Mouse (Mus musculus) limb, embryonic 14.5 days (tissue): ENCODE data around the gene Trpc4ap. TPM values are rescaled to one million over a fixed set of nuclear protein-coding genes. Genes with fewer than 3 reads are reported as not detected.

Source experiments
- ATAC-seq: fragments of 200-750 bp; cut with Nextera tagmentation; 2 replicates; pipeline ENCODE4 v1.8.0; 2017; ENCODE audit warnings: low read depth, moderate number of reproducible peaks, moderate TSS enrichment; ENCODE audit not compliant: low FRiP score
- DNase-seq: peaks from one replicate; pipeline ENCODE4 v3.0.0-alpha.2; 2015; ENCODE audit warnings: low spot score
- H3K27ac ChIP-seq: fragments of 300-500 bp; sonication (generic); replicated peaks from 2 replicates; pipeline ENCODE4 v1.5.1; 2014; ENCODE audit warnings: low read depth, mild to moderate bottlenecking, low read length, moderate library complexity, mixed read lengths
- H3K27me3 ChIP-seq: fragments of 300-500 bp; sonication (generic); 2 replicates; pipeline ENCODE4 v1.6.1; 2014; ENCODE audit warnings: low read length, mixed read lengths; ENCODE audit not compliant: control insufficient read depth, insufficient read depth
- H3K36me3 ChIP-seq: fragments of 300-500 bp; sonication (generic); 2 replicates; pipeline ENCODE4 v1.6.1; 2014; ENCODE audit warnings: mild to moderate bottlenecking, low read length, moderate library complexity, mixed read lengths; ENCODE audit not compliant: control insufficient read depth, insufficient read depth
- H3K4me1 ChIP-seq: fragments of 300-500 bp; sonication (generic); 2 replicates; pipeline ENCODE4 v1.6.1; 2014; ENCODE audit warnings: antibody characterized with exemption, low read length, mixed read lengths; ENCODE audit not compliant: control insufficient read depth, insufficient read depth
- H3K4me2 ChIP-seq: fragments of 300-500 bp; sonication (generic); replicated peaks from 2 replicates; pipeline ENCODE4 v1.6.1; 2014; ENCODE audit warnings: low read depth, mild to moderate bottlenecking, low read length, moderate library complexity; ENCODE audit not compliant: severe bottlenecking
- H3K4me3 ChIP-seq: fragments of 300-500 bp; sonication (generic); replicated peaks from 2 replicates; pipeline ENCODE4 v1.5.1; 2014; ENCODE audit warnings: low read length
- H3K9ac ChIP-seq: fragments of 300-500 bp; sonication (generic); 2 replicates; pipeline ENCODE4 v1.6.1; 2014; ENCODE audit warnings: mild to moderate bottlenecking, low read depth, low read length, moderate library complexity; ENCODE audit not compliant: severe bottlenecking
- H3K9me3 ChIP-seq: fragments of 300-500 bp; sonication (generic); 2 replicates; pipeline ENCODE4 v1.6.1; 2016; ENCODE audit warnings: low read length; ENCODE audit not compliant: control insufficient read depth
- POLR2A ChIP-seq: fragments of 200-500 bp; IDR thresholded peaks from 2 replicates; pipeline ENCODE4 v1.8.0; 2012; ENCODE audit warnings: inconsistent platforms, mild to moderate bottlenecking, moderate library complexity, borderline replicate concordance; ENCODE audit not compliant: insufficient read depth, insufficient read length; ENCODE audit errors: extremely low read depth
- WGBS: fragments of 180-500 bp; shearing (Covaris S2); extraction: QIAGEN DNeasy Blood & Tissue Kit; methylation state at CpG from one replicate; pipeline ENCODE4 v1.1.7; 2014; 5-methylcytosine and 5-hydroxymethylcytosine counted together
- polyA plus RNA-seq, 2 experiments: library from polyadenylated mRNA; depleted of rRNA in 1 of 2; stranded (reverse) in 1 of 2; unstranded in 1 of 2; fragments of >200 nt; fragmentation: Nextera tagmentation in 1 of 2; extraction: Ambion mirVana in 1 of 2; gene quantifications; 2 replicates each; pipeline versions ENCODE4 v1.2.1 to v1.2.3; 2012 to 2014

The Trpc4ap gene
- polyA plus RNA-seq, 2 experiments = 140 to 166 TPM

DNA sequence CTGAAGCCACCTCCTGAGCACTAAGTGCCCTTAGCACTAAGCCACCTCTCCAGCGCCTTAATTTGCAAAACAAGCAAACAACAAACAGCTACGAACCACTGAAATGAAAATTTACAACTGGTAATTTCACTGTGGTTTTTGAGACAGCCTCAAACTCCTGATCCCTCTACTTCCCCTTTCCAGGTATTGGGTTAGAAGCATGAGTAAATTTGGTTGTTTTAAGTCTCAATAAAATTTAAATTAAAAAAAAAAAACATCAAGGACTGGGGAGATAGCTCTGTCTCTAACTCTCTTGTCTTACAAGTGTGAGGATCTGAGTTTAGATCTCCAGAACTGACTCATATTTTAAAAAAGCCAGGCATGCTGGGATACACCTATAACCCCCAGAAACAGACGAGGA lies 9.0 kb downstream of the Trpc4ap start:
- Histone ChIP-seq H3K9ac (no peak overlapping the region), H3K4me1 (no peaks in the 10 kb centered on the region; the same call in 1 of the 2 replicates), H3K9me3 (no peaks in the 10 kb centered on the region), H3K4me2 (no peak overlapping the region), H3K27me3 (no peaks in the 10 kb centered on the region), H3K4me3 (no peak overlapping the region), H3K36me3 (peaks cover 29% of the 10 kb centered on the region), H3K27ac (no peak overlapping the region)
- WGBS = 55% methylated on average over 3 of the region's 3 CpGs
- ATAC-seq (no peak), DNase-seq (no peak)
- no peak for TF ChIP-seq POLR2A

DNA sequence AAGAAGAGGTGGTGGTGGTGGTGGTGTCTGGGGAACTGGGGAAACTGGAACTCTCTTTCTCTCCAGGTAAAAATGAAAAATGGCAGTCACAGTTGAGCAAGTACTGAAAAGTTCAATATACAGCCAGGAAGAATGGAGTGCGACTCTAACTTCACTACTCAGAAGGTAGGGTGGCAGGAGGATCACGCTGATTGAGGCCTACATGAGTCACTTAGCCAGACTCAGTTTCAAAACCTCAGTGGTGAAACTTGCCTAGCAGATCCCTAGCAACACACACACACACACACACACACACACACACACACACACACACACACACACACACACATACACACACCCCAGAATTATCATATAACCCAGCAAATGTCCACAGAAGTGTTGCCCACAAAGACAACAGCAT lies 10.3 kb downstream of the Trpc4ap start:
- peaks cover 21% of the 10 kb centered on the region for H3K36me3 ChIP-seq
- no peaks in the 10 kb centered on the region for H3K9me3 ChIP-seq
- DNase-seq = no peak
- no peak overlapping the region for H3K27ac ChIP-seq
- TF ChIP-seq POLR2A = no peak
- no peak overlapping the region for H3K9ac ChIP-seq
- 86% methylated on average over 2 of the region's 2 CpGs for WGBS
- no peaks in the 10 kb centered on the region; the same call in 1 of the 2 replicates for H3K4me1 ChIP-seq
- no peak overlapping the region for H3K4me3 ChIP-seq
- H3K27me3 ChIP-seq = no peaks in the 10 kb centered on the region
- no peak overlapping the region for H3K4me2 ChIP-seq
- no peak for ATAC-seq

DNA sequence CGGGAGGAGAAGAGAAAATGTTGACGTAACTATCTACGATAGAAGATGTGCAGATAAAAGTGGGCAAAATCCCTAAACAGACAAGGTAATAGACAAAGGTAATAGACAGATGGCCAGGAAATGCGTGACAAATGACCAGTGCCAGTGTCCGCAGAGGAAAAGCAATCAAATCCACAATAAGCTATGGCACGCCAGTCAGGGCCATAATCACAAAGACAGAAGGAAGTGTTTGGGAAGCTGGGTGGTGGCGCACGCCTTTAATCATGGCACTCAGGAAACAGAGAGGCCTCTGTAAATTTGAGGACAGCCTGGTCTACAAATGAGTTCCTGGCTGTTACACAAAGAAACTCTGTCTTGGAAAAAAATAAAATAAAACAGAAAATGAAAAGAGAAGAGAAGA lies 11.0 kb downstream of the Trpc4ap start:
- Histone ChIP-seq H3K9me3 (no peaks in the 10 kb centered on the region), H3K9ac (no peak overlapping the region), H3K27me3 (no peaks in the 10 kb centered on the region), H3K27ac (no peak overlapping the region), H3K36me3 (peaks cover 16% of the 10 kb centered on the region; the same call in 1 of the 2 replicates), H3K4me2 (no peak overlapping the region), H3K4me1 (no peaks in the 10 kb centered on the region; the same call in 1 of the 2 replicates), H3K4me3 (no peak overlapping the region)
- TF ChIP-seq POLR2A = no peak
- no peak for DNase-seq
- no peak for ATAC-seq
- WGBS = 71% methylated on average over 8 of the region's 8 CpGs

DNA sequence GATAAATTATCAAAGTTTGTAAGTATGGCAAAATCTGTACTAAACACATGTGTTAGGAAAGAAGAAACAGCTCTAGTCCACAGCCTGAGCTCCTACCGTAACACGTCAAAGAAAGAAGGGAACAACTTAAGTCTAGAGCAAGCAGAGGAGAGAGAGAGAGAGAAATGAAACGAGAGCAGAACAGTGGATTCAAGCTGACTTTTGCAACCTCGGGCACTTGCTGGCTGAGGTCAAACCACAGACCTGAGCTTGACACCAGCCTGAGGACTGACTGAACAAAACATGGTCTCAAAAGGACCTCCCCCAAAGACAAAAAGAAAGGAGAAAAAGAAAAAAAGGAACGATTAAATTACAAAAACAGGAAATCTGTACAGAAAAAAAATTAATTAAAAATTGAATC lies 11.6 kb downstream of the Trpc4ap start:
- no peaks in the 10 kb centered on the region; the same call in 1 of the 2 replicates for H3K4me1 ChIP-seq
- ATAC-seq = no peak
- H3K27me3 ChIP-seq = no peaks in the 10 kb centered on the region
- H3K36me3 ChIP-seq = peaks cover 11% of the 10 kb centered on the region; the same call in 1 of the 2 replicates
- WGBS = 69% methylated on average over 5 of the region's 5 CpGs
- H3K4me3 ChIP-seq = no peak overlapping the region
- no peaks in the 10 kb centered on the region for H3K9me3 ChIP-seq
- no peak overlapping the region for H3K27ac ChIP-seq
- no peak for DNase-seq
- no peak overlapping the region for H3K9ac ChIP-seq
- TF ChIP-seq POLR2A = no peak
- H3K4me2 ChIP-seq = no peak overlapping the region

DNA sequence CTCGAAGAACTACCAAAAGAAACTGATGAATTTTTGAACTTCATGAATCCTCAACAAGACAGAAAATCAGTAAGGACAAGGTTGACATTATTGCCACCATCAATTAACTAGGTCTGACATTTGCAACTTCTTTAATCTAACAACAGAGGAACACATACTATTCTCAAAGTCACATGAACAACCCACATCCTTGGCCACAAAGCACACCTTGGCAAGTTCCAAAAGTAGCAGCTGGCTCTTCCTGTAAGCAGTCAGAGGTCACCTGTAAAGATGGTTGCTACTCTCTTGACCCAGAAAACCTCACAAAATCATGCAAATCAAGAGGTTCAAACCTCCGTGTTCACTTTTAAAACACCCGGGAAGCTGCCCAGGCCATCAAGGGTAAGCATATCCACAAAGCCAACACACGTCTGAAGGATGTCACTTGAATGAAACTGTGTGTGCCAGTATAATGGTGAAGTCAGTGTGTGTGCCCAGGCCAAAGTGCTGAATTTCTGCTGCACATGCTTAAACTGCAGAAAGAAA lies 12.5 kb downstream of the Trpc4ap start:
- no peak for DNase-seq
- 93% methylated on average over 4 of the region's 4 CpGs for WGBS

More for the DNA sequence above, 12.5 kb downstream of the Trpc4ap start:
- H3K9ac ChIP-seq = no peak overlapping the region
- H3K36me3 ChIP-seq = peaks cover 9% of the 10 kb centered on the region; the same call in 1 of the 2 replicates
- no peaks in the 10 kb centered on the region; the same call in 1 of the 2 replicates for H3K4me1 ChIP-seq
- no peak for ATAC-seq
- H3K9me3 ChIP-seq = no peaks in the 10 kb centered on the region
- no peak overlapping the region for H3K27ac ChIP-seq
- no peak overlapping the region for H3K4me3 ChIP-seq
- H3K4me2 ChIP-seq = no peak overlapping the region
- H3K27me3 ChIP-seq = no peaks in the 10 kb centered on the region
- TF ChIP-seq POLR2A = no peak
